Mouse (Mus musculus) midbrain, embryonic 14.5 days (tissue): ENCODE results near the gene Prr5l. TPM values are rescaled to one million over a fixed set of nuclear protein-coding genes. Genes with fewer than 3 reads are reported as not detected.
A peak's percentile ranks its signal among the peaks of the same experiment; 100 is the strongest.

Experiments used
- ATAC-seq: fragments of 200-750 bp; cut with Nextera tagmentation; 2 replicates; pipeline ENCODE4 v1.8.0; 2017; ENCODE audit warnings: moderate number of reproducible peaks, moderate library complexity; ENCODE audit not compliant: low FRiP score, low TSS enrichment
- DNase-seq: peaks from one replicate; pipeline ENCODE4 v3.0.0-alpha.2; 2015
- H3K27ac ChIP-seq: fragments of 300-500 bp; sonication (generic); replicated peaks from 2 replicates; pipeline ENCODE4 v1.5.1; 2014; ENCODE audit warnings: mild to moderate bottlenecking, low read depth, low read length, moderate library complexity
- H3K27me3 ChIP-seq: fragments of 300-500 bp; sonication (generic); 2 replicates; pipeline ENCODE4 v1.6.1; 2014; ENCODE audit warnings: low read length, control low read depth, mixed read lengths; ENCODE audit not compliant: control insufficient read depth, insufficient read depth
- H3K36me3 ChIP-seq: fragments of 300-500 bp; sonication (generic); 2 replicates; pipeline ENCODE4 v1.6.1; 2014; ENCODE audit warnings: low read length, control low read depth; ENCODE audit not compliant: control insufficient read depth, insufficient read depth
- H3K4me1 ChIP-seq: fragments of 300-500 bp; sonication (generic); 2 replicates; pipeline ENCODE4 v1.6.1; 2014; ENCODE audit warnings: mild to moderate bottlenecking, antibody characterized with exemption, low read length, control low read depth; ENCODE audit not compliant: control insufficient read depth, insufficient read depth
- H3K4me2 ChIP-seq: fragments of 300-500 bp; sonication (generic); 2 replicates; pipeline ENCODE4 v1.6.1; 2014; ENCODE audit warnings: mild to moderate bottlenecking, low read length, moderate library complexity
- H3K4me3 ChIP-seq: fragments of 300-500 bp; sonication (generic); replicated peaks from 2 replicates; pipeline ENCODE4 v1.5.1; 2014; ENCODE audit warnings: low read depth, low read length
- H3K9ac ChIP-seq: fragments of 300-500 bp; sonication (generic); replicated peaks from 2 replicates; pipeline ENCODE4 v1.6.1; 2014; ENCODE audit warnings: mild to moderate bottlenecking, low read length, moderate library complexity
- H3K9me3 ChIP-seq: fragments of 300-500 bp; sonication (generic); 2 replicates; pipeline ENCODE4 v1.6.1; 2016; ENCODE audit warnings: low read length, control low read depth, mixed read lengths; ENCODE audit not compliant: control insufficient read depth
- WGBS: fragments of 180-500 bp; shearing (Covaris S2); extraction: QIAGEN DNeasy Blood & Tissue Kit; methylation state at CpG from one replicate; pipeline ENCODE4 v1.1.7; 2014; 5-methylcytosine and 5-hydroxymethylcytosine counted together
- polyA plus RNA-seq: library from polyadenylated mRNA; unstranded; fragments of >200 nt; fragmentation: Nextera tagmentation; extraction: Ambion mirVana; gene quantifications from 2 replicates; pipeline ENCODE4 v1.2.1, GENCODE M21; 2014

Gene Prr5l
- polyA plus RNA-seq, 1 experiment from 2014 or later = 4.9 TPM

- ATAC-seq (no peak), DNase-seq (no peak)
- no peak overlapping the region for H3K4me3 ChIP-seq
- peaks cover 9% of the 10 kb centered on the region for H3K4me1 ChIP-seq
- WGBS = 65% methylated on average over 7 of the region's 7 CpGs
- H3K9ac ChIP-seq = no peak overlapping the region
- H3K36me3 ChIP-seq = peaks cover 8% of the 10 kb centered on the region
- H3K27ac ChIP-seq = 0 out of 2 replicates have a peak overlapping the region, but pooled peaks have one; percentile 20
- no peaks in the 10 kb centered on the region for H3K27me3 ChIP-seq
- H3K9me3 ChIP-seq = no peaks in the 10 kb centered on the region
- H3K4me2 ChIP-seq = no peak overlapping the region
Measured at GRCm38 (mm10) chr2:101891143-101891542, 8.3 kb upstream of the Prr5l start.

- Histone ChIP-seq H3K4me3 (no peak overlapping the region), H3K27ac (no peak overlapping the region), H3K4me2 (no peak overlapping the region), H3K27me3 (no peaks in the 10 kb centered on the region), H3K36me3 (no peaks in the 10 kb centered on the region), H3K4me1 (peaks cover 9% of the 10 kb centered on the region), H3K9me3 (no peaks in the 10 kb centered on the region), H3K9ac (no peak overlapping the region)
- ATAC-seq = no peak
- no peak for DNase-seq
- WGBS = 96% methylated on average over 8 of the region's 8 CpGs
Measured at GRCm38 (mm10) chr2:101888886-101889285, 6.1 kb upstream of the Prr5l start.

GRCm38 (mm10) chr2:101885768-101886438 is 3.1 kb upstream of the Prr5l start, which contains the start of gene Commd9:
Commd9 (plus strand) TSS chr2:101886247.
- Histone ChIP-seq H3K9me3 (no peaks in the 10 kb centered on the region), H3K4me1 (peaks cover 9% of the 10 kb centered on the region), H3K9ac (peak within 1 kb of the TSS; percentile 42), H3K27ac (0 out of 2 replicates have a peak within 1 kb of the TSS, but pooled peaks have one; percentile 23), H3K36me3 (no peaks in the 10 kb centered on the region), H3K4me3 (peak within 1 kb of the TSS; percentile 46), H3K4me2 (peak within 1 kb of the TSS; percentile 65), H3K27me3 (no peaks in the 10 kb centered on the region)
- peak; percentile 96 for DNase-seq
- WGBS = 13% methylated on average over 22 of the region's 22 CpGs
- ATAC-seq = peak; percentile 97

GRCm38 (mm10) chr2:101884286-101884685 is 1.5 kb upstream of the Prr5l start:
- H3K27me3 ChIP-seq = no peaks in the 10 kb centered on the region
- no peak for DNase-seq
- no peak overlapping the region for H3K4me3 ChIP-seq
- 95% methylated on average over 2 of the region's 2 CpGs for WGBS
- no peak for ATAC-seq
- no peak overlapping the region for H3K4me2 ChIP-seq
- no peaks in the 10 kb centered on the region for H3K36me3 ChIP-seq
- H3K4me1 ChIP-seq = peaks cover 9% of the 10 kb centered on the region
- no peak overlapping the region for H3K9ac ChIP-seq
- no peak overlapping the region for H3K27ac ChIP-seq
- no peaks in the 10 kb centered on the region for H3K9me3 ChIP-seq

GRCm38 (mm10) chr2:101881471-101882162 is 1.2 kb downstream of the Prr5l start:
- no peaks in the 10 kb centered on the region for H3K27me3 ChIP-seq
- 94% methylated on average over 9 of the region's 9 CpGs for WGBS
- no peak overlapping the region for H3K9ac ChIP-seq
- ATAC-seq = no peak
- no peak overlapping the region for H3K4me3 ChIP-seq
- no peak overlapping the region for H3K4me2 ChIP-seq
- H3K27ac ChIP-seq = no peak overlapping the region
- H3K9me3 ChIP-seq = no peaks in the 10 kb centered on the region
- H3K4me1 ChIP-seq = peaks cover 1% of the 10 kb centered on the region; the same call in 1 of the 2 replicates
- no peak for DNase-seq
- no peaks in the 10 kb centered on the region for H3K36me3 ChIP-seq

- H3K27me3 ChIP-seq = no peaks in the 10 kb centered on the region
- DNase-seq (peak; percentile 76), ATAC-seq (no peak)
- H3K36me3 ChIP-seq = no peaks in the 10 kb centered on the region
- H3K4me3 ChIP-seq = no peak overlapping the region
- peak overlapping the region; percentile 28; the same call in 1 of the 2 replicates for H3K4me2 ChIP-seq
- no peak overlapping the region for H3K27ac ChIP-seq
- no peaks in the 10 kb centered on the region for H3K4me1 ChIP-seq
- no peak overlapping the region for H3K9ac ChIP-seq
- whole genome bisulfite sequencing = 35% methylated on average over 14 of the region's 14 CpGs
- no peaks in the 10 kb centered on the region for H3K9me3 ChIP-seq
Measured at GRCm38 (mm10) chr2:101871179-101871578, 11.6 kb downstream of the Prr5l start.

GRCm38 (mm10) chr2:101868683-101869082 is 14.1 kb downstream of the Prr5l start:
- DNase-seq = no peak
- WGBS = 97% methylated on average over 4 of the region's 4 CpGs
- H3K27ac ChIP-seq = no peak overlapping the region
- H3K9ac ChIP-seq = no peak overlapping the region
- H3K4me2 ChIP-seq = no peak overlapping the region
- no peaks in the 10 kb centered on the region for H3K27me3 ChIP-seq
- no peak overlapping the region for H3K4me3 ChIP-seq
- H3K4me1 ChIP-seq = no peaks in the 10 kb centered on the region
- no peaks in the 10 kb centered on the region for H3K9me3 ChIP-seq
- H3K36me3 ChIP-seq = no peaks in the 10 kb centered on the region
- no peak for ATAC-seq

GRCm38 (mm10) chr2:101862219-101863123 is 20.4 kb downstream of the Prr5l start:
- no peak overlapping the region for H3K27ac ChIP-seq
- WGBS = 79% methylated on average over 15 of the region's 15 CpGs
- no peaks in the 10 kb centered on the region for H3K9me3 ChIP-seq
- H3K36me3 ChIP-seq = no peaks in the 10 kb centered on the region
- no peak overlapping the region for H3K9ac ChIP-seq
- ATAC-seq (no peak), DNase-seq (peak; percentile 26)
- no peak overlapping the region for H3K4me2 ChIP-seq
- no peak overlapping the region for H3K4me3 ChIP-seq
- no peaks in the 10 kb centered on the region for H3K4me1 ChIP-seq
- H3K27me3 ChIP-seq = no peaks in the 10 kb centered on the region
